Mouse (Mus musculus): ENCODE results near the gene Slc38a10.

GRCm38 (mm10) chr11:120122126-120122525, 29.0 kb downstream of the Slc38a10 start:
- TF ChIP-seq CTCF (IDR thresholded peaks at IDR 0.05; ENCODE audit: low read depth) = no peak
- no peak for TF ChIP-seq EP300 (IDR thresholded peaks at IDR 0.05; ENCODE audit: low read depth)

Measured in heart, postnatal 0 days (tissue).